Mouse (Mus musculus): ENCODE measurements at regions not wholly inside any gene's neighbourhood (a gene's known extent, or its start where the extent isn't known, plus 50 kb on each side); places are given as distances from the start of the nearest gene placed in this dataset.

DNA sequence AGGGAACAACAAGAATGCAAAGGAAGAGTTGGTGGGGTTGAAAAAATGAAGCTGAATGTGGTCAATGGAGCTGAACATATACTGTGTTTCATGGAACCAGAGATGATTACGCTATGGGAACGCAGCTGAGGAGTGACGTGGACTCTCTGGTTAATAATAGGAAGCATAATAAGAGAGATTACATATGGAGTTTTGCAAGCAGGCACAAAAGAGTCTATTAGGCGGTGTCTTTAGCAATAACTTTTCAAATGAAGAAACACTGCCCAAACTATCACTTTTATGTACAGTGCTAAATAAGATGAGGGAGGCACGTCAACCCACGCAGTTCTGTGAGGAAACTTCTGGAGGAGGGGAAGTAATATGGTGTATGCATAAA is 172.4 kb upstream of the Cited2 start:
- TF ChIP-seq CTCF (IDR thresholded peaks at IDR 0.05; ENCODE audit: control insufficient read depth, insufficient read depth, low read length): no peak
- no peak for TF ChIP-seq POLR2A (IDR thresholded peaks at IDR 0.05; ENCODE audit: borderline replicate concordance, control insufficient read depth, low read depth, low read length)

All from bone marrow, adult 2 months (tissue).